Mouse (Mus musculus) spleen, adult 12 weeks (tissue): ENCODE results near the gene Sowaha.

Experiments
- DNase-seq: peaks from one replicate; pipeline ENCODE4 v3.0.0; 2022; ENCODE audit warnings: low spot score

Gene Sowaha

DNA sequence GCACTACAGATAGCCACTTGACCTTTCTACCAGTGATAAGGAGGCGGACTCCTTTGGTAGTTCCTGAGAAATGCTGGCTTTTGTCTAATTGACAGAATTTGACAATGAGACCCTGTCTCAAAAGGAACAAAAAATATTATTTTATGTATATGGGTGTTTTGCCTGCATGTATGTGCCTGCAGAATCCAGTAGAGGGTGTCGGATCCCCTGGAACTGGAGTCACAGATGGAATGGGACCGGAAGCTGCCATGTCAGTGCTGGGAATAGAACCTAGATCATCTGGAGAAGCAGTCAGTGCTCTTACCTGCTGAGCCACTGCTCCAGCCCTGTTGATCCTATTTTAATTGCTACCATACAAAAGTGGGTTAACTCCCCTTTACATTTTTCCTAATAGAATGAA lies 7.4 kb downstream of the Sowaha start:
- no peak for DNase-seq

DNA sequence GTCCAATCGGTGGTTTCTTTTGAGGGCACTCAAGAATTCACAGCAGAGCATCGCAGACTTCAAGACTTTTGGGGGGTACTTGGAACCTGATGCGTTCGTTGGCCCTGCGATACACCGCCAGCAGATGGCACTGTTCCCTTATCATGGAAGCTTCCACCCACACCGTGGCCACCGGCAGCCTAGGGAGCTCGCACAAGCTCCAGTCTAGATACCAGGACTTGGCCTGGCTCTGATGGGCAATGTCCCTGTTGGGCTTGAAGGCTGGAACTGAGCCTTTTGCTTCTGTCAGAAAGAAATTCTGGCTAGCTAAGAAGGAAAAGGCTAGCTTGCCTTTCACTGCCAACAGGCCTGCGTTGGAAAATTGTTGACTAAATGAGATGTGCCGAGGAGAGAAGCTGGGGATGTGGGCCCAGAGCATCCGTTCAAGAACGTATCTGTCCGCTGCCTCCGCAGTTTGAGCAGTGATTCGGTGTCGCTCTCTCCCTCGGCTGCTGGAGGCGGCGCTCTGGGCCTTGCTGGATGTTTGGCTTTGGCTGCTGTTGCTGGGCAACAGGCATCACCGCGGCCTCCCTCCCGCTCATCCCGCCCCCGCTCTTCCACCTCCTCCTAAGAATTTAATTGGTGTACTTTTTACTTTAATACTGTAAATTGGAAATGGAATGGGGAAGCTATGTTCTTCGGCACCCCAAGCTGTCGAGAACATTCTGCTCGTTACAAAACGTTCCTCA lies 9.9 kb downstream of the Sowaha start, which contains the start of gene Gm9837:
Gm9837 (minus strand) TSS at position 512 of the 728 bp plus-strand sequence.
- peak; percentile 75 for DNase-seq

DNA sequence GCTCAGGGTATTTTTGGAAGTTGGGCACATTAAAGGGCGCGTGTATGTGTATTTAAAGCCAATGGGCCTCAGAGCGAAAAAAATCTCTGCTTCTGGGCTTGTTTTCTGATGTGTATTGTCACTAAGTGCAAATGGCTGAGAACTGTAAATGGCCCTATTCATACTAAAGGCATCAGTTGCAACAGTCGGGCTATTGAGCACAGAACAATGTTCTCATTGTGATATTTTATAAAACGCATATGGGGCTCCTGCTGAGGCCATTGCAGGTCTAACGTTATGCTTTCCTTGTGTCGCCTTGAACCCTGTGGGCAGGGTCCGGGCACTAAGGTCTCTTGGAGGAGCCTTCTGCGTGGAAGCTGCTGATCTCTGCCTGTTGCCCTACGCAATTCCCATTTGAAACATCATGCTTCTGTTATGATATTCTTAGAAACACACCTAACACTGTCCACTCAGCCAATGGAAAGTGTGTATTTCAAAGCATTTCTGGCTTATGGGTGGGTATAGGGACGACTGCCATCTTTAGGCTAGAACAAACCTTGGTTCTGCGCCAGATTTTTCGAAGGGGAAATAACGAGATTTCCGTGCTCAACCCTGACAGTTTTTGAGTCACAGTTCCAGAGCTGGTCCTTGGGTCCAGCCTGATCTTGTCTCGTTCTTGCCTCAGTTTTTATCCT lies 10.6 kb downstream of the Sowaha start:
- DNase-seq = no peak

DNA sequence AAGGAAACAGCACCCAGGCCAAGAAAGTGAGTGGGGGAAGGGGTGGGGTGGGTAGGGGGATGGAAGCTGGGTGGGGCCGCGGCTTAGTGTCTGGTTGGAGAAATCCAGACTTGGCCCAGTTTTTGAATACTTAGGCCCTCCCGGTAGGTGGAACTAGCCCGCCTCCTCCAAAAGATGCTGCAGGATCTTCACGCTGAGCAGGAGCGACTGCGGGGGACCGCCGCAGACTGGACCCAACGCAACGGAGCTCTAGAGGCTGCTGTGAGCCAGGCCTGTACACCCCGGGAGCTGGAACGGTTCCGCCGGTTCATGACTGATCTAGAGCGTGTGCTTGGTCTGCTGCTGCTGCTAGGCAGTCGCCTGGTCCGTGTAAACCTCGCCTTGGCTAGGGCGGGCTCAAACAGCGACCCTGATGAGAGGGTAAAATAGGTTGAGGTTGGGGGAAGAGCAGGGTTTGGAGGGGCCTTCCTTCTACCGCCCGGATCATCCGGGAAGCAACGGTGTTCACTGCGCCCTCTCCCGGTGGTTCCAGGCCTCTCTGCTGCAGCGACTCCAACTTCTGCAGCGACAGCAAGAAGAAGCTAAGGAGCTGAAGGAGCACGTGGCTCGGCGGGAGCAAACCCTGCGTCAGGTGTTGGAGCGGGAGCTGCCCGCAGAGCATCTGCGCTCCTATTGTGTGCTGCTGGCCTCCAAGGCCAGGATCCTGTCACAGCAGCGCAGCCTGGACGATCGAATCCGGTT lies 13.7 kb downstream of the Sowaha start:
- DNase-seq = no peak

DNA sequence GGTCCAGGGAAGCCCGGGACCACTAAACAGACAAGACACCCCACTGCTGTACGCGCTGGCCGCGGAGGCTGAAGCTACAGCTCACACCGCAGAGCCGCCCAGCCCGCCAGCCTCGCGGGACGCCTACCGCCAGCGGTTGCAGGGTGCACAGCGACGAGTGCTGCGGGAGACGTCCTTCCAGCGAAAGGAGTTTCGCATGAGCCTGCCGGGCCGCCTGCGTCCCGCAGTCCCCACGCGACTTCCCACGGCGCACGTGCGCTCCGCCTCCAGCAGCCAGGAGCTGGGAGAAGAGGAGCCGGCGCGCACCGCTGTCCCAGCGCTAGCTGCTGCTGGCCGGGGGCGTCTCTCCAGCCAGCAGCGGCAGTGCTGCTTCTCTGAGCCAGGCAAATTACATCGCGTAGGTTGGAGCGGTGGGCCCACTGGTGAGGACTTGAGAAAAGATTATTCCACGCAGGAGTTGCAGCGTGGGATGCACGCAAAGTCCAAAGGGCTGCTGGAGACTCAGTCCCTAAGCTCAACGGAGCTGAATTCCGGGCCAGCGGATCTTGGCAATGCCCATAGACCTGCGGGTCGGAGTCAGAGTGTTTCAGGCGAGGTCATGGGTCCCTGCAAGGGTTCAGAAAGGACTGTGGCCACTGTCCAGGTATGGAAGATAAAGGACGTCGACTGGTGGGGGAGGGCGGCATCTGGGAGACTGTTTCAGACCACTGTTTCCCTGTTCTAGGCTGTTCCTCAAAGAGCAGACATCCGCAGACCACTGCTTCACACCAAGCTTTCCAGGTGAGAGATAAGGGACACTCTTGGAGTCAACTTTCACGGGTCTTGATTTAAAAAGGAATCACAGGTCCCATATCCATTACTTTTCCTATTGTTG lies 16.3 kb downstream of the Sowaha start:
- no peak for DNase-seq

DNA sequence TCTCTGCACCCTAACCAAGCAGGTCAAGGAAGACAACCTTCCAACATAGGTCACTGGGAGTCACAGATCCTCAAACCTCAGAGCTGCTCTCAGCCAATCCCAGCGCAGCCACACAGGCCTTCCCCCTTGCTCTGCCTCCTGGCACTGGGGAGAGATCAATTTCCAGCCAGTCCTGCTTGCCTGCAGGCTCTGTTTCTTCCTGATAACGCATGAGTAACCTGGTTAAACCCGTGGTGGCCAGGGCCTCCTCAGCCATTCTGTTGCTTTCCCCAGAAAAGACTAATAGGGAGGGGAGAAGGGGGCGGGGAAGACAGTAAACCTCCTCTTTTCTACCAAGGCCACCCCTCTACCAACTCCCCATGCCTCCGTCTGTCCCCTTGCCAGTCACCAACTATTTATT lies 18.3 kb downstream of the Sowaha start:
- no peak for DNase-seq

DNA sequence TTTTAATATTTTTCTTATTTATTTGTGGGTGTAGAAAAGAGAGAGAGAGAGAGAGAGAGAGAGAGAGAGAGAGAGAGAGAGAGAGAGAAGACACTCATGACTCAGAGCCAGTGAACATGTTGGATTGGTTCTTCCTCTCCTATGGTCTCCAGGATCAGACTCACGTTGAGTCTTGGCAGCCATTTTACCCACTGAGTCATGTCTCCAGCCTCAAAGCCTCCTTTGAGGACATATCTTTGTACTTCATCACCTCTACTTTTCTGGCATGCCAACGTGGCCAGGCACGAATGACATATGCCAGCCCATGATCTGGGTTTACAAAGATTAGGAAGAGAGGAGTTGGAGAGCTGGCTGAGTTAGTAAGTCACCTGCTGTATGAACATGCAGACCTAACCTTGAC lies 19.9 kb downstream of the Sowaha start:
- DNase-seq = no peak

DNA sequence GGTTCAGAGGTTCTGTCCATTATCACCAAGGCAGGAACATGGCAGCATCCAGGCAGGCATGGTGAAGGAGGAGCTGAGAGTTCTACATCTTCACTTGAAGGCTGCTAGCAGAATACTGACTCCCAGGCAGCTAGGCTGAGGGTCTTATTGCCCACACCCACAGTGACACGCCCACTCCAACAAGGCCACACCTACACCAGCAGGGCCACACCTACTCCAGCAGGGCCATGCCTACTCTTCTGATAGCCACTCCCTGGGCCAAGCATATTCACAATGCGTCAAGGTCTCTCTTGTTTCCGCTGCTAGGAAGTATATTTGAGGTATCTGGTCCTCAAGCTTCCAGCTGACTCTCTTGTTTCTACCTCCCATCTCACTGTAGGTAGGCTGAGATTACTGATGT lies 21.1 kb downstream of the Sowaha start:
- no peak for DNase-seq

DNA sequence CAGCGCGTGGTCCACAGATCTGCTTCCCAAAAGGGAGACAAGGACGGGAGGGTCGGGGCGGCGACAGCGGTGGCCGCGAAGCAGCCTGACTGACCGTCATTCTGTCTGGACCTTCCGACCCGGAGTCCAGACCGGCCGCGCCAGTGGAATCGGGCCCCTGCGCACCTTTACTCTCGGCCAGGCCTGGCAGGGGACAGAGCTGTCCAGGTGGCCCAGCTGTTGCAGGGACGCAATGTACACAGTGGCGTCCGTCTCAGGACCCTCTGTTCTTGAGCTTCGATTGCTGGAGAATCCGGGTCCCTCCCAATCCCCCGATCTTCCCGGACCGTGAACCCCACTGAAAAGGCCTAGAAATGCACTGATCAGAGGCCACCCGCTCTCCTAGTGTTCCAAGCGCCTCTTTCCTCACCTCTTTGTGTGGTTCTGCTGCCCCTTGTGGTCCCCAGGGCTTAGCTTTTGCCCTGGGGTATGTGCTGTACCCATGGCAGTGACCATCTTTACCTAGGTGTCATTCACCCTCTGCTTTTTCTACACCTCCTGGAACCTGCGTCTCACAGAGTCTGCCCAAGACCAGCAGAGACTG lies 22.6 kb downstream of the Sowaha start:
- no peak for DNase-seq

DNA sequence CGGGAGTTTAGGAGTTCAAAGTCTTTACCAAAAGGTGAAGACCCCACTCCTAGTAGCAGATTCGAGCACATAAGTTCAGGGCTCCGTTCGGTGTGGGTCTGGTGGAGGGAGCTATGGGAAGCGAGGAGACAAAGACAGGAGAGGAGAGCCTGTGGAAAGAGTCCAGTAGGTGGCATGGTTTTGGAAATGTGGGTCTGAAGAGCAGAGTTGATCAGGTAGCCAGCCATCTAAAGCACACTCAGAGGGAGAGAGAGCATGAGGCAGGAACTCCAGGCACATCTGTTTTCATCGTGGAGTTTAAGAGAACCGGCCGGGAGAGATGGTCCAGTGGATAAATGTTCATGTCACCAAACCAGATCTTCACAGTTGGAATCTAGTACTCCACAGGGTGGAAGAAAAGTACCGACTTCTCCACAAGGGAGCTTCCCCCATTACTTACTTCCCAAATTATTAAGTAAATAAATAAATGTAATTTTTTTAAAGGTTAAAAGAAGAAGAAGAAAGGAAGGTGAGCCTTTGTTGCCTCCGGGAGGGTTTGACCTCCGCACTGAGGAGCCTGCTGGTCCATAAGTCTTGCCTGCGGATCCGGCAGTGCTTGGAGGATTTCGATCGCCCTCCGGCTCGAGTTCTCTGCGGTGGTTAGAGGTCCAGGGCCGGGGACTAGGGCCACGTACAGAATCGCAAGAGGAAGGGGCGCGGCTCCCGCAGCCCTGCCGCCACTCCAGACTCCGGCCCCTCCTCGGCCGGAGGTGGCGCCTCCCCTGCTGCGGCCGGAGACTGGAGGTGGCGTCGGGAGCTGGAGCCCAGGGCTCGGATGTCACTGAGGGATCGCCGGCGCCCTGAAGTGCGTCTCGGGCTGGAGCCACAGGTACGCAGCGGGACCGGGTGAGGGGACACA lies 23.4 kb downstream of the Sowaha start, which contains the start of the genes Gm10447 and Shroom1:
Gm10447 (minus strand) TSS at position 637 of the 898 bp plus-strand sequence.
Shroom1 (plus strand) TSS at position 732 of the 898 bp plus-strand sequence.
- DNase-seq = no peak

DNA sequence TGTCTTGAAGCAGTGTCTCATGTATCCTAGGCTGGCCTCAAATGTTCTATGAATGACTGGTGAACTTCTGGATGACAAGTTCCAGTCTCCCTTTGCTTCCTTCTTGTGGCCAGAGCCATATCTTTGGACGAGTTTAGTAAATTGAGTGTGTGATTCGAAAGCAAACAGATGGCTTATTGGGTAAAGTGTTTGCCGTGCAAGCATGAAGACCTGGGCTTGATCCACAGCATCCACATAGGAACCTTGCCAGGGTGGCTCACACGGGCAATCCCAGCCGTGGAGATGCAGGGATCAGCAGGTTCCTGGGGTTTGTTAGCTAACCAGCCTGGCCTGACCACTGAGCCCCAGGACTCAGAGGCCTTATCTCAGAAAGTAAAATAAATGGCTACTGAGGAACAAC lies 27.0 kb downstream of the Sowaha start:
- no peak for DNase-seq

DNA sequence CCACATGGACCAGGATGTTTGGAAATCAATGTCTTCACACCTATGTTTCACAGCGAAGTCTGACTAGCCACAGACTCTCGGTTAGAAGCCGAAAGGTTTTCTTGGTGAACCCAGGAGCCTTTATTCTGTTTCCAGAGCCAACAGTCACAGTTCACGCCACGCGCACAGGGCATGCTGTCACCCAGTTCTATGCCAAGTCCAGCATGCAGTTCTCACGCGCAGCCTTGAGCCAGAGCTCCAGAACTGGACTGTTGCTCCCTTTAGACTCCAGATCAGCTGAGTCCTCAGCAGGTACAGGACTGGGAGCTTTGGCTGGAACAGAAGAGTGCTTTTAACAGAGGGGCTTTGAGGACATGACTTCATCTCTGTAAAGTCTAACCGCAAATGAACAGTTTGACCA lies 27.7 kb downstream of the Sowaha start:
- no peak for DNase-seq

DNA sequence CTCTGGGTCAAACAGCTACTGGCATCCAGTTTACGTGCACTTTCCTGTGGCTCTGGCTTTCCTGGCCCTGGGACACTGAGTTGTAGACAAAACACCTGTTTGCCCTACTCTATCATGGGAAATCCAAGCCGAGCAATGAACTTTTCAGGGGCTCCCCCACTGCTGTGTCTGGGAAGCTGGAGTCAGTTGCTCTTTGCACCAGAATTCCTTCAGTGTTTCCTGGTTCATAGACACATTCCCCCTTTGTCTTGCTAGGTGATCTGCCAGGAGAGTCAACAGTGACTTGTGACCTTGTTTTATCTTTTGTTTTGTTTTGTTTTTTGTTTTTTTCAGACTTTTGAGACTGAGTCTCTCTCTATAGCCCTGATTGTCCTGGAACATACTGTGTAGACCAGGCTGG lies 28.7 kb downstream of the Sowaha start:
- DNase-seq = no peak

DNA sequence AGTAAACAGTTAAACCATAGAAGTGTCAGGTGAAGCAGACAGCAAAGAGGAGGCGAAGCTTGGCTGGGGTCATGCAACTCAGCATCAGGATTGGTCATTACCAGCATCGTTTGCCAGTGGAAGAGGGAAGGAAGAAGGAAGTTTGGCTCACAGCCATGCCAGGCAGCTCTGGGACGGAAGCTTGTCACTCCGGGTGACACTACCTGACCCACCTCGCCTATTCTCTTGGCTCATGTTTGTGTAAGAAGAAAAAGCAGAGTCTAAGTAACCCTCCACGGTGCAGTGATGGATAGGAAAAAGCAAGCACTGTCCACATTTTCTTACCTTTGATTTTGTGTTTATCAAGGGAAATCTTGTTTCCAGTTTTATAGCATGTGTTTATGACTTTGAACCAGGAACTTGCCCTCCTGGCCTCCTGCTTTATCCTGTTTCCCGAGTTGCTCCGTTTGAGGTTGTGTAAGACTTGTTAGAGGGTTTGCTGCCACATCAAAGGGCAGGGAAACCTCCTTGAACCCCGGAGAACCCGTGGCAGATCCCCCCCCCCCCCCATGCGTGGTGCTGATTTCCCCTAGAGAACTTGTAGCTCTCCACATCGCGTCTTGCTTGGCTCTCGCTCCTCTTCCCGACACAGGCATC lies 29.9 kb downstream of the Sowaha start:
- no peak for DNase-seq

DNA sequence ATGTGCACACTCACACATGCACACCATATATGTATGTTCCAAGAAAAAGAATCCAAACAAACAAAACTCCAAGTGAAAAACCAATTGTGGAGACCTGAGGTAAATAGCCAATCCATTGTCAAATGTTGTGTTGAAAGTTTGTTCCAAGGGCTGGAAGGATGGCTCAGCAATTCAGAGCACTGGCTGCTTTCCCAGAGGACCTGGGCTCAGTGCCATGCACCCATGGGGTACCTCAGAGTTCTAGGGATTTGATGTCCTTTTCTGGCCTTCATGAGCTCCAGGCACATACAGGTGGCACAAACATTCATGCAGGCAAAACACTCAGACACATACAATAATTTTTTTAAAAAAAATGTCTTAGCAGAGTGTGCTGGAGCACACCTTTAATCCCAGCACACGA lies 31.5 kb downstream of the Sowaha start:
- DNase-seq = no peak

DNA sequence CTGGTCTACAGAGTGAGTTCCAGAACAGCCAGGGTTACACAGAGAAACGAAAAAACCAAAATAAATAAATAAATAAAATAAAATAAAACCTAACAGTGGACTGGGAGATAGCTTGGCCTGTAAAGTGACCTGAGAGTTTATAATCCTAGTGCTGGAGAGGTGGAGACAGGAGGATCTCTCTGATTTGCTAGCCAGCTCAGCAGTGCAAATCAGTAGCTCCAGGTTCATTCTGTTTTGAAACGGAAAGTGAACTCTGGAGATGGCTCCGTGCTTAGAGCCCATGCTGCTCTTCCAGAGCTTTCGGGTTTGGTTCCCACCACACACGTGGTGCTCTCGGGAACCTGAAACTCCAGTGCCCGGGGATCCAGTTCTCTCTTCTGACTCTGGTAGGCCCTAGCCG lies 32.1 kb downstream of the Sowaha start:
- DNase-seq = no peak

DNA sequence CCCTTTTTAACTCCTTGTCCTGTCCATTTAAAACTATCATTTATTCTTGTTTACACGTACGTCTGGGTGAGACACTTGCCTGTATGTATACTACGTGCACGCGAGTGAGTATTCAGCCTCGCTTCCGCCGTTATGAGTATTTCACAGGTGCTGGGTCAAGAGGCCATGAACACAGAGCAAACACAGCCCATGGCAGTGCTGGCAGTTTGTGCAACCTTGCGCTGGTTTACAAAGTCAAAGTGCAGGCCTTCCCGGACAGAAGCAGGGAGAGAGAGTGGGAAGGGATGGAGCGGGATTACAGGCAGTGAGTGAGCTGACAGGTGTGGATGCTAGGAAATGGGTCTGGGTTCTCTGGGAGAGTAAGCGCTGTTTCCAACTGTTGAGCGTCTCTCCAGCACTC lies 33.9 kb downstream of the Sowaha start:
- no peak for DNase-seq

DNA sequence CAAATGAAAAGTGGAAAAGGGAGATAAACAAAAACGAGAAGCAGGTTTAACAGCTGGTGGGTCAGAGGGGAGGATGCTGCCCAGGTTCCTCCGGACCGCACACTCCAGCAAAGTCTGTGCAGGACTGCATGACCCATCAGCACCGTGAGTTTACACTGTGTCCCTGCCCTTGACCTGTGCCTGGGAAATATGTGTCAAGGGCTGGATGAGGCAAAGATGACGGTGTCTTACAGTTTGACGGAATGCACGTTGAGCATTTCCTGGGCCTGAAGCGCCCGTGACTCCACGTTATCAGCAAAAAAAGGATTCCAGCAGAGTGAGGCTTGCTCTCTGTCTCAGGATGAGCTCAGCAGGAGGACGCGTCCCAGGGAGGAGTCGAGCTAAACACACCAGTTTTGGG lies 34.5 kb downstream of the Sowaha start:
- no peak for DNase-seq

DNA sequence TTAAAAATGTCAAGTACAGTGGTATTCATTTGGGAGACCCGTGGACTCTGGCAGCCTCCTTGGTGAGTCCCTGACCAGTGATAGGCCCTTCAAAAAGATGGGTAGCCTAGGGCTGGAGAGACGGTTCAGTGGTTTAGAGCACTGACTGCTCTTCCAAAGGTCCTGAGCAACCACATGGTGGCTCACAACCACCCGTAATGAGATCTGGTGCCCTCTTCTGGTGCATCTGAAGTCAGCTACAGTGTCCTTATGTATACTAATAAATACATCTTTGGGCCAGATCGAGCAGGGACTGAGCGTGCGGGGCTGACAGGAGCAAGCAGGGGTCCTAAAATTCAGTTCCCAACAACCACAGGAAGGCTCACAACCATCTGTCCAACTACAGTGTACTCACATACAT lies 36.2 kb downstream of the Sowaha start:
- no peak for DNase-seq

DNA sequence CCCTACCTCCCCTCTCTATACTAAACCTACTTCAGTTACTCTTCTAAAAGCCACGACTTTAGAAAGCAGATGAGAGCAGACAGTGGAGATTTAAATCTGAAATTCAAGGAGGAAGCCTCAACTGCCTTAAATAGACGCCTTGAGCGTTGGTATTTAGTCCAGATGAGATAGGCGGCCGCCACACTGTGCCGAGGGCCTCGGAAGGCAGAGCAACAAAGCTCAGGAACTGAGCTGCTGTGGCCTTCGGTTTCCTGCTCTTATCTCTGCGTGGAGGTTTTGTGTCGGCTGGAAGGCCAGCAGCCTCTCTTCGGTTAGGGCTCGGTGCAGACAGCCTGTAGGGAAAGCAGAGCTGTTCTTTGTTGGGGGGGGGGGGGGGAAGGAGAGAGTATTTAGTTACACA lies 38.2 kb downstream of the Sowaha start:
- DNase-seq = no peak
